Mouse (Mus musculus) MEL (cell line): ENCODE results near the gene Rab11fip3. TPM values are rescaled to one million over a fixed set of nuclear protein-coding genes. Genes with fewer than 3 reads are reported as not detected.

ENCODE experiments used
- DNase-seq: peaks from one replicate; pipeline ENCODE4 v3.0.0; 2011; ENCODE audit warnings: low read depth, low spot score
- H3K27ac ChIP-seq: 2 replicates; pipeline ENCODE4 v1.5.1; 2012; ENCODE audit warnings: low read depth, mild to moderate bottlenecking, control low read depth, low read length, moderate library complexity; ENCODE audit not compliant: control insufficient read depth
- H3K27me3 ChIP-seq, 2 experiments: fragments of 150-350 bp in 1 of 2; sonication (generic) in 1 of 2; 2 replicates each; pipeline ENCODE4 v1.6.1; 2012; ENCODE audit warnings: low read length in 2 of 2, mild to moderate bottlenecking in 2 of 2, improper control_type of control experiment in 1 of 2, moderate library complexity in 1 of 2; ENCODE audit not compliant: insufficient read depth in 2 of 2, control insufficient read depth in 1 of 2
- H3K36me3 ChIP-seq, 2 experiments: 2 replicates each; pipeline ENCODE4 v1.6.1; 2012 to 2014; ENCODE audit warnings: low read length in 2 of 2, improper control_type of control experiment in 1 of 2, inconsistent platforms in 1 of 2, mild to moderate bottlenecking in 1 of 2; ENCODE audit not compliant: insufficient read depth in 2 of 2, control insufficient read depth in 1 of 2
- H3K4me1 ChIP-seq, 2 experiments: fragments of 150-350 bp in 1 of 2; sonication (generic) in 1 of 2; 2 replicates each; pipeline ENCODE4 v1.6.1; 2012; ENCODE audit warnings: low read length in 2 of 2, improper control_type of control experiment in 1 of 2, mild to moderate bottlenecking in 1 of 2; ENCODE audit not compliant: insufficient read depth in 2 of 2, control insufficient read depth in 1 of 2
- H3K4me3 ChIP-seq, 2 experiments: fragments of 150-350 bp in 1 of 2; sonication (generic) in 1 of 2; 2 replicates each; pipeline ENCODE4 v1.5.1; 2012; ENCODE audit warnings: low read depth in 2 of 2, low read length in 2 of 2, mild to moderate bottlenecking in 2 of 2, moderate library complexity in 2 of 2, control low read depth in 1 of 2, improper control_type of control experiment in 1 of 2; ENCODE audit not compliant: control insufficient read depth in 1 of 2, insufficient read depth in 1 of 2
- H3K79me2 ChIP-seq: 2 replicates; pipeline ENCODE4 v1.6.1; 2012; ENCODE audit warnings: mild to moderate bottlenecking, low read length, moderate library complexity; ENCODE audit not compliant: control insufficient read depth, poor library complexity, insufficient read depth
- H3K9ac ChIP-seq: 2 replicates; pipeline ENCODE4 v1.6.1; 2012; ENCODE audit warnings: low read depth, mild to moderate bottlenecking, control low read depth, low read length, moderate library complexity; ENCODE audit not compliant: control insufficient read depth, poor library complexity, severe bottlenecking
- H3K9me3 ChIP-seq: fragments of 150-350 bp; sonication (generic); replicated peaks from 2 replicates; pipeline ENCODE4 v1.6.1; 2012; ENCODE audit warnings: mild to moderate bottlenecking, low read length, improper control_type of control experiment, moderate library complexity; ENCODE audit not compliant: insufficient read depth
- BHLHE40 ChIP-seq: IDR thresholded peaks from 2 replicates; pipeline ENCODE4 v1.6.1; 2012; ENCODE audit warnings: low read depth, mild to moderate bottlenecking, inconsistent platforms, low read length, improper control_type of control experiment, borderline replicate concordance
- CHD2 ChIP-seq: IDR thresholded peaks from 2 replicates; pipeline ENCODE4 v1.6.1; 2011; ENCODE audit warnings: low read length, improper control_type of control experiment
- E2F4 ChIP-seq: IDR thresholded peaks from 2 replicates; pipeline ENCODE4 v1.6.1; 2011; ENCODE audit warnings: low read depth, low read length, improper control_type of control experiment, borderline replicate concordance
- ELF1 ChIP-seq: IDR thresholded peaks from 2 replicates; pipeline ENCODE4 v1.6.1; 2014; ENCODE audit warnings: low read depth, mild to moderate bottlenecking, inconsistent platforms, low read length, improper control_type of control experiment, moderate library complexity
- ETS1 ChIP-seq: IDR thresholded peaks from 2 replicates; pipeline ENCODE4 v1.6.1; 2012; ENCODE audit warnings: low read depth, mild to moderate bottlenecking, inconsistent platforms, low read length, improper control_type of control experiment, moderate library complexity
- GABPA ChIP-seq: IDR thresholded peaks from 2 replicates; pipeline ENCODE4 v1.6.1; 2012; ENCODE audit warnings: low read depth, mild to moderate bottlenecking, inconsistent platforms, low read length, improper control_type of control experiment, moderate library complexity
- GATA1 ChIP-seq: IDR thresholded peaks from 2 replicates; pipeline ENCODE4 v1.6.1; 2011; ENCODE audit warnings: low read depth, low read length, improper control_type of control experiment
- KAT2A ChIP-seq: conservative IDR thresholded peaks from 2 replicates; pipeline ENCODE4 v1.6.1; 2012; ENCODE audit warnings: low read depth, low read length, improper control_type of control experiment, inconsistent platforms
- MAFK ChIP-seq: IDR thresholded peaks from 2 replicates; pipeline ENCODE4 v1.6.1; 2011; ENCODE audit warnings: low read depth, mild to moderate bottlenecking, low read length, improper control_type of control experiment, borderline replicate concordance
- MAZ ChIP-seq: IDR thresholded peaks from 2 replicates; pipeline ENCODE4 v1.6.1; 2012; ENCODE audit warnings: low read depth, mild to moderate bottlenecking, inconsistent platforms, low read length, improper control_type of control experiment
- MXI1 ChIP-seq: IDR thresholded peaks from 2 replicates; pipeline ENCODE4 v1.6.1; 2011; ENCODE audit warnings: mild to moderate bottlenecking, low read depth, low read length, improper control_type of control experiment
- MYB ChIP-seq: IDR thresholded peaks from 2 replicates; pipeline ENCODE4 v1.6.1; 2011; ENCODE audit warnings: mild to moderate bottlenecking, low read depth, low read length, improper control_type of control experiment
- MYC ChIP-seq: IDR thresholded peaks from 2 replicates; pipeline ENCODE4 v1.6.1; 2011; ENCODE audit warnings: low read depth, mild to moderate bottlenecking, low read length, improper control_type of control experiment, moderate library complexity
- NELFE ChIP-seq: IDR thresholded peaks from 2 replicates; pipeline ENCODE4 v1.6.1; 2011; ENCODE audit warnings: low read depth, low read length, improper control_type of control experiment
- NRF1 ChIP-seq: IDR thresholded peaks from 2 replicates; pipeline ENCODE4 v1.6.1; 2014; ENCODE audit warnings: low read depth, mild to moderate bottlenecking, inconsistent platforms, low read length, improper control_type of control experiment, moderate library complexity; ENCODE audit not compliant: poor library complexity, insufficient read depth, severe bottlenecking
- POLR2AphosphoS2 ChIP-seq: IDR thresholded peaks from 2 replicates; pipeline ENCODE4 v1.6.1; 2011; ENCODE audit warnings: low read length, improper control_type of control experiment
- POLR2AphosphoS5 ChIP-seq: IDR thresholded peaks from 2 replicates; pipeline ENCODE4 v1.6.1; 2012; ENCODE audit warnings: low read depth, borderline replicate concordance, mild to moderate bottlenecking, inconsistent platforms, low read length, moderate library complexity, mixed read lengths
- RCOR1 ChIP-seq: IDR thresholded peaks from 2 replicates; pipeline ENCODE4 v1.6.1; 2012; ENCODE audit warnings: low read depth, mild to moderate bottlenecking, inconsistent platforms, low read length, improper control_type of control experiment
- SIN3A ChIP-seq: IDR thresholded peaks from 2 replicates; pipeline ENCODE4 v1.6.1; 2012; ENCODE audit warnings: low read length, improper control_type of control experiment, inconsistent platforms
- SMC3 ChIP-seq: IDR thresholded peaks from 2 replicates; pipeline ENCODE4 v1.6.1; 2011; ENCODE audit warnings: low read depth, low read length, improper control_type of control experiment
- TAL1 ChIP-seq: IDR thresholded peaks from 2 replicates; pipeline ENCODE4 v1.6.1; 2012; ENCODE audit warnings: mild to moderate bottlenecking, inconsistent platforms, low read length, moderate library complexity, mixed read lengths
- TBP ChIP-seq: IDR thresholded peaks from 2 replicates; pipeline ENCODE4 v1.8.0; 2011; ENCODE audit warnings: low read depth, low read length, improper control_type of control experiment
- TCF12 ChIP-seq: IDR thresholded peaks from 2 replicates; pipeline ENCODE4 v1.6.1; 2014; ENCODE audit warnings: low read depth, mild to moderate bottlenecking, inconsistent platforms, low read length, improper control_type of control experiment, moderate library complexity
- UBTF ChIP-seq: IDR thresholded peaks from 2 replicates; pipeline ENCODE4 v1.6.1; 2012; ENCODE audit warnings: low read depth, mild to moderate bottlenecking, inconsistent platforms, low read length, improper control_type of control experiment, moderate library complexity, borderline replicate concordance; ENCODE audit not compliant: insufficient read depth
- USF1 ChIP-seq: IDR thresholded peaks from 2 replicates; pipeline ENCODE4 v1.6.1; 2014; ENCODE audit warnings: low read depth, mild to moderate bottlenecking, inconsistent platforms, low read length, improper control_type of control experiment, moderate library complexity
- USF2 ChIP-seq, 2 experiments: IDR thresholded peaks; 2 replicates each; pipeline ENCODE4 v1.6.1; 2011 to 2012; ENCODE audit warnings: improper control_type of control experiment in 2 of 2, low read length in 2 of 2, borderline replicate concordance in 1 of 2, inconsistent platforms in 1 of 2, low read depth in 1 of 2, mild to moderate bottlenecking in 1 of 2; ENCODE audit not compliant: insufficient read depth in 1 of 2
- ZKSCAN1 ChIP-seq: IDR thresholded peaks from 2 replicates; pipeline ENCODE4 v1.6.1; 2012; ENCODE audit warnings: low read depth, mild to moderate bottlenecking, inconsistent platforms, low read length, improper control_type of control experiment, moderate library complexity
- ZMIZ1 ChIP-seq: IDR thresholded peaks from 2 replicates; pipeline ENCODE4 v1.6.1; 2012; ENCODE audit warnings: low read depth, mild to moderate bottlenecking, inconsistent platforms, low read length, improper control_type of control experiment, moderate library complexity
- ZNF384 ChIP-seq: IDR thresholded peaks from 2 replicates; pipeline ENCODE4 v1.6.1; 2012; ENCODE audit warnings: low read depth, mild to moderate bottlenecking, inconsistent platforms, low read length, improper control_type of control experiment
- polyA plus RNA-seq, 2 experiments: library from polyadenylated mRNA; stranded (reverse) in 1 of 2; unstranded in 1 of 2; fragments of >175 nt in 1 of 2; fragments of >200 nt in 1 of 2; gene quantifications; 2 replicates each; pipeline versions ENCODE4 v1.2.1 to v1.2.4; 2012; ENCODE audit warnings: low replicate concordance in 2 of 2, low read depth in 1 of 2; ENCODE audit not compliant: insufficient read length in 2 of 2, insufficient read depth in 1 of 2, missing spikeins in 1 of 2
- total RNA-seq: library from RNA; depleted of rRNA; stranded (reverse); fragments of 300-350 nt; gene quantifications from 2 replicates; pipeline ENCODE4 v1.2.3, GENCODE M21; 2012

Rab11fip3 gene
- total and polyA plus RNA-seq, 3 experiments, result 3.2 to 18.9 TPM; not detected in 1

- no peak overlapping the region for H3K27ac ChIP-seq
- no peak overlapping the region for H3K9ac ChIP-seq
- no peaks in the 10 kb centered on the region for H3K27me3 ChIP-seq
- H3K79me2 ChIP-seq, result no peaks in the 10 kb centered on the region; the same call in 1 of the 2 replicates
- H3K9me3 ChIP-seq, result no peaks in the 10 kb centered on the region
- no peak overlapping the region for H3K4me3 ChIP-seq
- TF ChIP-seq USF1 (no peak), MAZ (no peak), ELF1 (no peak), ZNF384 (no peak), UBTF (no peak), NELFE (no peak), TCF12 (no peak), TAL1 (no peak), E2F4 (no peak), KAT2A (no peak), ZKSCAN1 (no peak), POLR2AphosphoS2 (no peak), NRF1 (no peak), RCOR1 (no peak), SMC3 (no peak), ETS1 (no peak), USF2 (IDR thresholded peaks at IDR 0.05; ENCODE audit: borderline replicate concordance in 1 of 2, insufficient read depth in 1 of 2, low read depth in 1 of 2, low read length in 2 of 2) (no peak), SIN3A (no peak), MYB (no peak), MXI1 (no peak)
- TF ChIP-seq, all 39 proteins: peak for 0
- H3K4me1 ChIP-seq, result 0 out of 4 replicates have a peak, but pooled peaks cover 0 to 3% of the 10 kb centered on the region in 2 experiments
- no peaks in the 10 kb centered on the region for H3K36me3 ChIP-seq
- DNase-seq, result no peak
These were observed 17.8 kb upstream of the Rab11fip3 start for GRCm38 (mm10) chr17:26087059-26087564.

GRCm38 (mm10) chr17:26080867-26081266 lies 11.5 kb upstream of the Rab11fip3 start:
- Histone ChIP-seq H3K36me3 (no peaks in the 10 kb centered on the region), H3K27me3 (no peaks in the 10 kb centered on the region), H3K27ac (no peak overlapping the region), H3K4me1 (no peaks in the 10 kb centered on the region), H3K79me2 (no peaks in the 10 kb centered on the region), H3K9ac (no peak overlapping the region), H3K9me3 (no peaks in the 10 kb centered on the region), H3K4me3 (no peak overlapping the region)
- DNase-seq, result no peak
- TF ChIP-seq GATA1, result no peak
- no peak for TF ChIP-seq MAZ
- no peak for TF ChIP-seq TCF12
- no peak for TF ChIP-seq ZMIZ1
- TF ChIP-seq SIN3A, result no peak
- no peak for TF ChIP-seq MXI1
- no peak for TF ChIP-seq BHLHE40
- TF ChIP-seq POLR2AphosphoS5, result no peak
- no peak for TF ChIP-seq UBTF
- no peak for TF ChIP-seq KAT2A
- no peak for TF ChIP-seq TBP
- TF ChIP-seq ZKSCAN1, result no peak
- no peak for TF ChIP-seq MAFK
- TF ChIP-seq MYC, result no peak
- no peak for TF ChIP-seq GABPA
- TF ChIP-seq CHD2, result no peak
